Mouse (Mus musculus): ENCODE measurements around the gene Slc37a1.

DNA sequence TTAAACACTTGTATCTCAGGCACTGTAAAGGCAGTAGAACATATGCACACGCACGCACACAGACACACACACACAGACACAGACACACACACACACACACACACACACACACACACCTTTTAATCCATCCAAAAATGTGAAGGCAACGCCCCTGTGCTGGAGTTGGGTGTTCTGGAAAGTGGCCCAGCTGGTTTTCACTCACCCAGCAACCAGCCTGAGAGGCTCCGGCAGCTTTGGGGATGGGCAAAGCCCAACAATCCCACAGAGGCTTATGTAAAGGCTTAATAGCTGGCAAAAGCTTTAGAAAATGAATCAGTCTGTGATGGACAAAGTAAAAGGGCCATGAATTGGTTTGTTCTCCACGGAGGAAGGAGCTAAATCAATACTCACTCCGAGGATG is 113.7 kb downstream of the Slc37a1 start:
- TF ChIP-seq CTCF (IDR thresholded peaks at IDR 0.05 in 2 of 3, conservative IDR thresholded peaks at IDR 0.05 in 1 of 3; ENCODE audit: control insufficient read depth in 1 of 3, insufficient read depth in 1 of 3, low read depth in 2 of 3, low read length in 3 of 3, poor library complexity in 1 of 3, severe bottlenecking in 1 of 3) (no peak), POLR2A (IDR thresholded peaks at IDR 0.05; ENCODE audit: control insufficient read depth in 1 of 2, insufficient read depth in 1 of 2, low read depth in 1 of 2, low read length in 2 of 2, poor library complexity in 1 of 2) (no peak), TCF12 (IDR thresholded peaks at IDR 0.05; ENCODE audit: low read depth, low read length) (no peak), ZNF384 (IDR thresholded peaks at IDR 0.05; ENCODE audit: low read depth, low read length) (no peak), MAFK (IDR thresholded peaks at IDR 0.05; ENCODE audit: borderline replicate concordance, low read depth, low read length) (no peak), CHD2 (IDR thresholded peaks at IDR 0.05; ENCODE audit: low read length) (no peak), MYC (IDR thresholded peaks at IDR 0.05; ENCODE audit: low read depth, low read length) (no peak), CHD1 (IDR thresholded peaks at IDR 0.05; ENCODE audit: low read depth, low read length) (no peak), RAD21 (IDR thresholded peaks at IDR 0.05; ENCODE audit: low read depth, low read length) (no peak), TAL1 (IDR thresholded peaks at IDR 0.05; ENCODE audit: low read length) (no peak)

All from MEL (cell line).